Mouse (Mus musculus): Measurements from ENCODE around the gene Nrf1. TPM values are rescaled to one million over a fixed set of nuclear protein-coding genes. Genes with fewer than 3 reads are reported as not detected.

Gene Nrf1
- polyA plus RNA-seq, 1 experiment from 2014 or later, result 14.0 TPM

GRCm38 (mm10) chr6:30062544-30062943 lies 14.8 kb downstream of the Nrf1 start:
- Histone ChIP-seq H3K4me1 (replicated peaks; ENCODE audit: control insufficient read depth, insufficient read depth, low read length) (no peaks in the 10 kb centered on the region), H3K36me3 (ENCODE audit: control insufficient read depth, insufficient read depth) (no peaks in the 10 kb centered on the region), H3K9ac (ENCODE audit: low read depth, low read length) (no peak overlapping the region), H3K27ac (ENCODE audit: low read depth, low read length) (no peak overlapping the region), H3K4me2 (replicated peaks; ENCODE audit: low read depth) (no peak overlapping the region), H3K4me3 (ENCODE audit: low read depth, low read length) (no peak overlapping the region), H3K27me3 (replicated peaks; ENCODE audit: control insufficient read depth, insufficient read depth, low read length) (no peaks in the 10 kb centered on the region), H3K9me3 (ENCODE audit: control insufficient read depth) (no peaks in the 10 kb centered on the region)
- WGBS, result 90% methylated on average over 2 of the region's 2 CpGs
- no peak for TF ChIP-seq CTCF (IDR thresholded peaks at IDR 0.05; ENCODE audit: low read depth)
- no peak for ATAC-seq

- Histone ChIP-seq H3K9me3 (ENCODE audit: control insufficient read depth) (no peaks in the 10 kb centered on the region), H3K4me3 (ENCODE audit: low read depth, low read length) (no peak overlapping the region), H3K4me2 (replicated peaks; ENCODE audit: low read depth) (no peak overlapping the region), H3K4me1 (replicated peaks; ENCODE audit: control insufficient read depth, insufficient read depth, low read length) (no peaks in the 10 kb centered on the region), H3K36me3 (ENCODE audit: control insufficient read depth, insufficient read depth) (no peaks in the 10 kb centered on the region), H3K27ac (ENCODE audit: low read depth, low read length) (no peak overlapping the region), H3K9ac (ENCODE audit: low read depth, low read length) (no peak overlapping the region), H3K27me3 (replicated peaks; ENCODE audit: control insufficient read depth, insufficient read depth, low read length) (no peaks in the 10 kb centered on the region)
- no peak for TF ChIP-seq CTCF (IDR thresholded peaks at IDR 0.05; ENCODE audit: low read depth)
- no peak for ATAC-seq
- WGBS, result 79% methylated on average over 2 of the region's 2 CpGs
Observed at GRCm38 (mm10) chr6:30065369-30065768, 17.6 kb downstream of the Nrf1 start.

- Histone ChIP-seq H3K27me3 (replicated peaks; ENCODE audit: control insufficient read depth, insufficient read depth, low read length) (no peaks in the 10 kb centered on the region), H3K27ac (ENCODE audit: low read depth, low read length) (no peak overlapping the region), H3K4me1 (replicated peaks; ENCODE audit: control insufficient read depth, insufficient read depth, low read length) (no peaks in the 10 kb centered on the region), H3K9ac (ENCODE audit: low read depth, low read length) (no peak overlapping the region), H3K4me2 (replicated peaks; ENCODE audit: low read depth) (no peak overlapping the region), H3K36me3 (ENCODE audit: control insufficient read depth, insufficient read depth) (no peaks in the 10 kb centered on the region), H3K4me3 (ENCODE audit: low read depth, low read length) (no peak overlapping the region), H3K9me3 (ENCODE audit: control insufficient read depth) (no peaks in the 10 kb centered on the region)
- no peak for TF ChIP-seq CTCF (IDR thresholded peaks at IDR 0.05; ENCODE audit: low read depth)
- WGBS, result 95% methylated on average over 2 of the region's 2 CpGs
- ATAC-seq, result no peak
Observed at GRCm38 (mm10) chr6:30066746-30067145, 19.0 kb downstream of the Nrf1 start.

- peak; percentile 44 for TF ChIP-seq CTCF (IDR thresholded peaks at IDR 0.05; ENCODE audit: low read depth)
- Histone ChIP-seq H3K4me2 (replicated peaks; ENCODE audit: low read depth) (no peak overlapping the region), H3K4me1 (replicated peaks; ENCODE audit: control insufficient read depth, insufficient read depth, low read length) (no peaks in the 10 kb centered on the region), H3K36me3 (ENCODE audit: control insufficient read depth, insufficient read depth) (no peaks in the 10 kb centered on the region), H3K9me3 (ENCODE audit: control insufficient read depth) (no peaks in the 10 kb centered on the region), H3K27ac (ENCODE audit: low read depth, low read length) (no peak overlapping the region), H3K27me3 (replicated peaks; ENCODE audit: control insufficient read depth, insufficient read depth, low read length) (no peaks in the 10 kb centered on the region), H3K9ac (ENCODE audit: low read depth, low read length) (no peak overlapping the region), H3K4me3 (ENCODE audit: low read depth, low read length) (no peak overlapping the region)
- WGBS, result 83% methylated on average over 3 of the region's 3 CpGs
- no peak for ATAC-seq
Observed at GRCm38 (mm10) chr6:30072476-30072875, 24.7 kb downstream of the Nrf1 start.

- H3K4me1 ChIP-seq (replicated peaks; ENCODE audit: control insufficient read depth, insufficient read depth, low read length), result no peaks in the 10 kb centered on the region
- no peak overlapping the region for H3K9ac ChIP-seq (ENCODE audit: low read depth, low read length)
- no peaks in the 10 kb centered on the region for H3K36me3 ChIP-seq (ENCODE audit: control insufficient read depth, insufficient read depth)
- no peak overlapping the region for H3K4me3 ChIP-seq (ENCODE audit: low read depth, low read length)
- H3K27me3 ChIP-seq (replicated peaks; ENCODE audit: control insufficient read depth, insufficient read depth, low read length), result no peaks in the 10 kb centered on the region
- ATAC-seq, result no peak
- WGBS, result 83% methylated on average over 4 of the region's 4 CpGs
- H3K27ac ChIP-seq (ENCODE audit: low read depth, low read length), result no peak overlapping the region
- H3K9me3 ChIP-seq (ENCODE audit: control insufficient read depth), result no peaks in the 10 kb centered on the region
- TF ChIP-seq CTCF (IDR thresholded peaks at IDR 0.05; ENCODE audit: low read depth), result no peak
- H3K4me2 ChIP-seq (replicated peaks; ENCODE audit: low read depth), result no peak overlapping the region
Observed at GRCm38 (mm10) chr6:30078938-30079529, 31.2 kb downstream of the Nrf1 start.

GRCm38 (mm10) chr6:30081339-30081738 lies 33.6 kb downstream of the Nrf1 start:
- H3K9ac ChIP-seq (ENCODE audit: low read depth, low read length), result no peak overlapping the region
- TF ChIP-seq CTCF (IDR thresholded peaks at IDR 0.05; ENCODE audit: low read depth), result peak; percentile 65
- no peak for ATAC-seq
- H3K27ac ChIP-seq (ENCODE audit: low read depth, low read length), result no peak overlapping the region
- no peak overlapping the region for H3K4me2 ChIP-seq (replicated peaks; ENCODE audit: low read depth)
- WGBS, result 68% methylated on average over 3 of the region's 3 CpGs
- no peaks in the 10 kb centered on the region for H3K9me3 ChIP-seq (ENCODE audit: control insufficient read depth)
- no peaks in the 10 kb centered on the region for H3K4me1 ChIP-seq (replicated peaks; ENCODE audit: control insufficient read depth, insufficient read depth, low read length)
- no peak overlapping the region for H3K4me3 ChIP-seq (ENCODE audit: low read depth, low read length)
- H3K27me3 ChIP-seq (replicated peaks; ENCODE audit: control insufficient read depth, insufficient read depth, low read length), result no peaks in the 10 kb centered on the region
- H3K36me3 ChIP-seq (ENCODE audit: control insufficient read depth, insufficient read depth), result no peaks in the 10 kb centered on the region

GRCm38 (mm10) chr6:30083307-30083706 lies 35.5 kb downstream of the Nrf1 start:
- no peak for TF ChIP-seq CTCF (IDR thresholded peaks at IDR 0.05; ENCODE audit: low read depth)
- H3K4me2 ChIP-seq (replicated peaks; ENCODE audit: low read depth), result no peak overlapping the region
- no peaks in the 10 kb centered on the region for H3K36me3 ChIP-seq (ENCODE audit: control insufficient read depth, insufficient read depth)
- 100% methylated on average over 1 of the region's 1 CpGs for WGBS
- no peaks in the 10 kb centered on the region for H3K27me3 ChIP-seq (replicated peaks; ENCODE audit: control insufficient read depth, insufficient read depth, low read length)
- ATAC-seq, result no peak
- H3K9ac ChIP-seq (ENCODE audit: low read depth, low read length), result no peak overlapping the region
- no peaks in the 10 kb centered on the region for H3K9me3 ChIP-seq (ENCODE audit: control insufficient read depth)
- no peak overlapping the region for H3K27ac ChIP-seq (ENCODE audit: low read depth, low read length)
- H3K4me3 ChIP-seq (ENCODE audit: low read depth, low read length), result no peak overlapping the region
- no peaks in the 10 kb centered on the region for H3K4me1 ChIP-seq (replicated peaks; ENCODE audit: control insufficient read depth, insufficient read depth, low read length)

Data from intestine, postnatal 0 days (tissue).